Mouse (Mus musculus) MEL (cell line): ENCODE results near the gene Bgn. TPM values are rescaled to one million over a fixed set of nuclear protein-coding genes. Genes with fewer than 3 reads are reported as not detected.

Source experiments
- DNase-seq: peaks from one replicate; pipeline ENCODE4 v3.0.0; 2011; ENCODE audit warnings: low read depth, low spot score
- H3K27ac ChIP-seq: 2 replicates; pipeline ENCODE4 v1.5.1; 2012; ENCODE audit warnings: low read depth, mild to moderate bottlenecking, control low read depth, low read length, moderate library complexity; ENCODE audit not compliant: control insufficient read depth
- H3K27me3 ChIP-seq, 2 experiments: fragments of 150-350 bp in 1 of 2; sonication (generic) in 1 of 2; 2 replicates each; pipeline ENCODE4 v1.6.1; 2012; ENCODE audit warnings: low read length in 2 of 2, mild to moderate bottlenecking in 2 of 2, improper control_type of control experiment in 1 of 2, moderate library complexity in 1 of 2; ENCODE audit not compliant: insufficient read depth in 2 of 2, control insufficient read depth in 1 of 2
- H3K36me3 ChIP-seq, 2 experiments: 2 replicates each; pipeline ENCODE4 v1.6.1; 2012 to 2014; ENCODE audit warnings: low read length in 2 of 2, improper control_type of control experiment in 1 of 2, inconsistent platforms in 1 of 2, mild to moderate bottlenecking in 1 of 2; ENCODE audit not compliant: insufficient read depth in 2 of 2, control insufficient read depth in 1 of 2
- H3K4me1 ChIP-seq, 2 experiments: fragments of 150-350 bp in 1 of 2; sonication (generic) in 1 of 2; 2 replicates each; pipeline ENCODE4 v1.6.1; 2012; ENCODE audit warnings: low read length in 2 of 2, improper control_type of control experiment in 1 of 2, mild to moderate bottlenecking in 1 of 2; ENCODE audit not compliant: insufficient read depth in 2 of 2, control insufficient read depth in 1 of 2
- H3K4me3 ChIP-seq, 2 experiments: fragments of 150-350 bp in 1 of 2; sonication (generic) in 1 of 2; 2 replicates each; pipeline ENCODE4 v1.5.1; 2012; ENCODE audit warnings: low read depth in 2 of 2, low read length in 2 of 2, mild to moderate bottlenecking in 2 of 2, moderate library complexity in 2 of 2, control low read depth in 1 of 2, improper control_type of control experiment in 1 of 2; ENCODE audit not compliant: control insufficient read depth in 1 of 2, insufficient read depth in 1 of 2
- H3K79me2 ChIP-seq: 2 replicates; pipeline ENCODE4 v1.6.1; 2012; ENCODE audit warnings: mild to moderate bottlenecking, low read length, moderate library complexity; ENCODE audit not compliant: control insufficient read depth, poor library complexity, insufficient read depth
- H3K9ac ChIP-seq: 2 replicates; pipeline ENCODE4 v1.6.1; 2012; ENCODE audit warnings: low read depth, mild to moderate bottlenecking, control low read depth, low read length, moderate library complexity; ENCODE audit not compliant: control insufficient read depth, poor library complexity, severe bottlenecking
- H3K9me3 ChIP-seq: fragments of 150-350 bp; sonication (generic); replicated peaks from 2 replicates; pipeline ENCODE4 v1.6.1; 2012; ENCODE audit warnings: mild to moderate bottlenecking, low read length, improper control_type of control experiment, moderate library complexity; ENCODE audit not compliant: insufficient read depth
- BHLHE40 ChIP-seq: IDR thresholded peaks from 2 replicates; pipeline ENCODE4 v1.6.1; 2012; ENCODE audit warnings: low read depth, mild to moderate bottlenecking, inconsistent platforms, low read length, improper control_type of control experiment, borderline replicate concordance
- CHD2 ChIP-seq: IDR thresholded peaks from 2 replicates; pipeline ENCODE4 v1.6.1; 2011; ENCODE audit warnings: low read length, improper control_type of control experiment
- EP300 ChIP-seq, 2 experiments: IDR thresholded peaks; 2 replicates each; pipeline ENCODE4 v1.6.1; 2011; ENCODE audit warnings: improper control_type of control experiment in 2 of 2, low read length in 2 of 2, low read depth in 1 of 2, mild to moderate bottlenecking in 1 of 2
- GATA1 ChIP-seq: IDR thresholded peaks from 2 replicates; pipeline ENCODE4 v1.6.1; 2011; ENCODE audit warnings: low read depth, low read length, improper control_type of control experiment
- MAZ ChIP-seq: IDR thresholded peaks from 2 replicates; pipeline ENCODE4 v1.6.1; 2012; ENCODE audit warnings: low read depth, mild to moderate bottlenecking, inconsistent platforms, low read length, improper control_type of control experiment
- MYB ChIP-seq: IDR thresholded peaks from 2 replicates; pipeline ENCODE4 v1.6.1; 2011; ENCODE audit warnings: mild to moderate bottlenecking, low read depth, low read length, improper control_type of control experiment
- MYC ChIP-seq: IDR thresholded peaks from 2 replicates; pipeline ENCODE4 v1.6.1; 2011; ENCODE audit warnings: low read depth, mild to moderate bottlenecking, low read length, improper control_type of control experiment, moderate library complexity
- NRF1 ChIP-seq: IDR thresholded peaks from 2 replicates; pipeline ENCODE4 v1.6.1; 2014; ENCODE audit warnings: low read depth, mild to moderate bottlenecking, inconsistent platforms, low read length, improper control_type of control experiment, moderate library complexity; ENCODE audit not compliant: poor library complexity, insufficient read depth, severe bottlenecking
- POLR2AphosphoS2 ChIP-seq: IDR thresholded peaks from 2 replicates; pipeline ENCODE4 v1.6.1; 2011; ENCODE audit warnings: low read length, improper control_type of control experiment
- POLR2AphosphoS5 ChIP-seq: IDR thresholded peaks from 2 replicates; pipeline ENCODE4 v1.6.1; 2012; ENCODE audit warnings: low read depth, borderline replicate concordance, mild to moderate bottlenecking, inconsistent platforms, low read length, moderate library complexity, mixed read lengths
- TAL1 ChIP-seq: IDR thresholded peaks from 2 replicates; pipeline ENCODE4 v1.6.1; 2012; ENCODE audit warnings: mild to moderate bottlenecking, inconsistent platforms, low read length, moderate library complexity, mixed read lengths
- TBP ChIP-seq: IDR thresholded peaks from 2 replicates; pipeline ENCODE4 v1.8.0; 2011; ENCODE audit warnings: low read depth, low read length, improper control_type of control experiment
- TCF12 ChIP-seq: IDR thresholded peaks from 2 replicates; pipeline ENCODE4 v1.6.1; 2014; ENCODE audit warnings: low read depth, mild to moderate bottlenecking, inconsistent platforms, low read length, improper control_type of control experiment, moderate library complexity
- ZC3H11A ChIP-seq: IDR thresholded peaks from 2 replicates; pipeline ENCODE4 v1.6.1; 2012; ENCODE audit warnings: low read depth, mild to moderate bottlenecking, inconsistent platforms, low read length, improper control_type of control experiment
- ZMIZ1 ChIP-seq: IDR thresholded peaks from 2 replicates; pipeline ENCODE4 v1.6.1; 2012; ENCODE audit warnings: low read depth, mild to moderate bottlenecking, inconsistent platforms, low read length, improper control_type of control experiment, moderate library complexity
- polyA plus RNA-seq, 2 experiments: library from polyadenylated mRNA; stranded (reverse) in 1 of 2; unstranded in 1 of 2; fragments of >175 nt in 1 of 2; fragments of >200 nt in 1 of 2; gene quantifications; 2 replicates each; pipeline versions ENCODE4 v1.2.1 to v1.2.4; 2012; ENCODE audit warnings: low replicate concordance in 2 of 2, low read depth in 1 of 2; ENCODE audit not compliant: insufficient read length in 2 of 2, insufficient read depth in 1 of 2, missing spikeins in 1 of 2
- total RNA-seq: library from RNA; depleted of rRNA; stranded (reverse); fragments of 300-350 nt; gene quantifications from 2 replicates; pipeline ENCODE4 v1.2.3, GENCODE M21; 2012

Bgn gene
- total and polyA plus RNA-seq, 3 experiments, result not detected

DNA sequence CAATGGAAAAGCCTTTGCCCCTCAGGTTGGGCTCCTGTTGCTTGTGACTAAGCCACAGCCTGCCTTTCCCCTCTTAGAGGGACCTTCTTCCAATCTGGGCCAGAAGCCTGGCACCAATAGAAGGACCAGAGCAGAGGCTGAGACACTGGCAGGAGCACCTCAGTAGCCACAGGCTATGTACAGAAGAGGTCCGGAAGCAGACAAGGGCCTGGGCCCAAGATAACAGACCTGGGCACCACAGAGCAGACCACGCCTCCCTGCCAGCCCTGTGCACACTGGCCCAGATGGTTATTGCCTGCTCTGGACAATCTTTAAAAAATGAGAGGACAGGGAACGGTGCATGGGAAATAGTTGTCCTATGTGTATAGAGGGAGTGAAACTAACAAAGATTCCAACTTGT lies 11.6 kb upstream of the Bgn start:
- no peak overlapping the region for H3K27ac ChIP-seq
- no peaks in the 10 kb centered on the region for H3K36me3 ChIP-seq
- H3K27me3 ChIP-seq, result no peaks in the 10 kb centered on the region
- no peak overlapping the region for H3K4me3 ChIP-seq
- H3K79me2 ChIP-seq, result no peaks in the 10 kb centered on the region
- no peak overlapping the region for H3K9ac ChIP-seq
- H3K9me3 ChIP-seq, result no peaks in the 10 kb centered on the region
- TF ChIP-seq CHD2 (no peak), POLR2AphosphoS5 (no peak), TCF12 (no peak), MYB (no peak), EP300 (IDR thresholded peaks at IDR 0.05; ENCODE audit: low read depth in 1 of 2, low read length in 2 of 2) (no peak), BHLHE40 (no peak)
- TF ChIP-seq, all 39 proteins: peak for 0
- DNase-seq, result no peak
- H3K4me1 ChIP-seq, result no peaks in the 10 kb centered on the region

- Histone ChIP-seq H3K27me3 (no peaks in the 10 kb centered on the region), H3K4me3 (no peak overlapping the region), H3K4me1 (no peaks in the 10 kb centered on the region), H3K27ac (no peak overlapping the region), H3K9me3 (no peaks in the 10 kb centered on the region), H3K9ac (no peak overlapping the region), H3K36me3 (no peaks in the 10 kb centered on the region), H3K79me2 (no peaks in the 10 kb centered on the region)
- no peak for DNase-seq
- no peak for TF ChIP-seq GATA1
- no peak for TF ChIP-seq MAZ
- no peak for TF ChIP-seq MYC
- TF ChIP-seq ZMIZ1, result no peak
- no peak for TF ChIP-seq NRF1
- TF ChIP-seq POLR2AphosphoS2, result no peak
- TF ChIP-seq BHLHE40, result no peak
- TF ChIP-seq MYB, result no peak
- TF ChIP-seq TAL1, result no peak
- TF ChIP-seq ZC3H11A, result no peak
- no peak for TF ChIP-seq TBP
These were observed 8.8 kb upstream of the Bgn start for GRCm38 (mm10) chrX:73474340-73475165.
